Comparison of ENCODE assay signal across 24 mouse cellular contexts in genomic region chr2:80437401-80437800, GRCm38 (mm10). TPM values are rescaled to one million over a fixed set of nuclear protein-coding genes. Genes with fewer than 3 reads are reported as not detected.
A peak's percentile ranks its signal among the peaks of the same experiment; 100 is the strongest.
DNase-seq lines count a peak whose midpoint lies in the region; ATAC-seq lines count a peak whose summit lies in the region.
"Had no signal": no experiment of that assay in that cellular context is flagged by ENCODE, and none has a peak within 500 bp of the region (broad histone marks: within the 10 kb centered on the region; RNA-seq: fewer than 3 reads in every experiment).

No protein-coding gene starts in this region.

- WGBS in forebrain, embryonic 16.5 days = 24% methylated on average over 2 of the region's 2 CpGs
- 30% methylated on average over 2 of the region's 2 CpGs for WGBS in forebrain, embryonic 13.5 days

- ATAC-seq in forebrain, embryonic 16.5 days = 0 out of 2 replicates have a peak, but pooled peaks have one; percentile 19
- ATAC-seq in forebrain, embryonic 13.5 days = no peak
- ATAC-seq: activated CD4-positive, CD25-positive, alpha-beta regulatory T cell, adult 4 months; forebrain, embryonic 15.5 days; hindbrain, embryonic 16.5 days had no signal

- no peak overlapping the region for H3K9ac ChIP-seq in forebrain, embryonic 16.5 days (replicated peaks; ENCODE audit: low read depth, low read length)
- H3K9ac ChIP-seq in forebrain, embryonic 13.5 days = no peak overlapping the region
- H3K9ac ChIP-seq: embryonic facial prominence, embryonic 12.5 days; embryonic facial prominence, embryonic 15.5 days; forebrain, embryonic 15.5 days; heart, embryonic 13.5 days had no signal

- H3K4me2 ChIP-seq in forebrain, embryonic 16.5 days (ENCODE audit: low read length) = no peak overlapping the region
- no peak overlapping the region for H3K4me2 ChIP-seq in forebrain, embryonic 13.5 days
- H3K4me2 ChIP-seq: embryonic facial prominence, embryonic 12.5 days; embryonic facial prominence, embryonic 15.5 days; forebrain, embryonic 15.5 days; heart, embryonic 13.5 days had no signal

- H3K4me3 ChIP-seq in forebrain, embryonic 16.5 days (replicated peaks; ENCODE audit: low read length) = no peak overlapping the region
- no peak overlapping the region for H3K4me3 ChIP-seq in forebrain, embryonic 13.5 days
- H3K4me3 ChIP-seq: embryonic facial prominence, embryonic 12.5 days; embryonic facial prominence, embryonic 15.5 days; forebrain, embryonic 15.5 days; heart, adult 2 months; heart, embryonic 10.5 days; heart, embryonic 13.5 days had no signal

- H3K27me3 ChIP-seq in forebrain, embryonic 16.5 days (replicated peaks; ENCODE audit: control insufficient read depth, insufficient read depth, low read length) = no peaks in the 10 kb centered on the region
- H3K27me3 ChIP-seq in forebrain, embryonic 13.5 days = 0 out of 2 replicates have a peak, but pooled peaks cover 4% of the 10 kb centered on the region
- H3K27me3 ChIP-seq: embryonic facial prominence, embryonic 12.5 days; embryonic facial prominence, embryonic 15.5 days; forebrain, embryonic 15.5 days had no signal

- H3K4me1 ChIP-seq in forebrain, embryonic 16.5 days (replicated peaks; ENCODE audit: control insufficient read depth, insufficient read depth, low read length) = peaks cover 7% of the 10 kb centered on the region; the same call in 1 of the 2 replicates
- peaks cover 23% of the 10 kb centered on the region for H3K4me1 ChIP-seq in forebrain, embryonic 13.5 days
- H3K4me1 ChIP-seq: embryonic facial prominence, embryonic 12.5 days; embryonic facial prominence, embryonic 15.5 days; heart, embryonic 10.5 days; heart, embryonic 13.5 days had no signal

- H3K36me3 ChIP-seq in forebrain, embryonic 16.5 days (ENCODE audit: control insufficient read depth, insufficient read depth) = no peaks in the 10 kb centered on the region
- H3K36me3 ChIP-seq in forebrain, embryonic 13.5 days (ENCODE audit: poor library complexity, severe bottlenecking) = no peaks in the 10 kb centered on the region
- H3K36me3 ChIP-seq: embryonic facial prominence, embryonic 12.5 days; embryonic facial prominence, embryonic 15.5 days; forebrain, embryonic 15.5 days; heart, embryonic 10.5 days; heart, embryonic 13.5 days had no signal

- H3K9me3 ChIP-seq in forebrain, embryonic 16.5 days (ENCODE audit: control insufficient read depth, low read length) = no peaks in the 10 kb centered on the region
- no peaks in the 10 kb centered on the region for H3K9me3 ChIP-seq in forebrain, embryonic 13.5 days (replicated peaks)
- H3K9me3 ChIP-seq: embryonic facial prominence, embryonic 12.5 days; embryonic facial prominence, embryonic 15.5 days; forebrain, embryonic 15.5 days; heart, embryonic 10.5 days; heart, embryonic 13.5 days had no signal

- no peak overlapping the region for H3K27ac ChIP-seq in forebrain, embryonic 16.5 days (ENCODE audit: low read length)
- H3K27ac ChIP-seq in forebrain, embryonic 13.5 days = no peak overlapping the region
- H3K27ac ChIP-seq: embryonic facial prominence, embryonic 12.5 days; embryonic facial prominence, embryonic 15.5 days; forebrain, embryonic 15.5 days; heart, adult 2 months; heart, embryonic 10.5 days; heart, embryonic 13.5 days had no signal

- peak; percentile 76 for DNase-seq in kidney, adult 9 months
- no peak for DNase-seq in kidney, adult 18-20 months
- DNase-seq in retina, postnatal 1 day = peak; percentile 21
- DNase-seq in retina, embryonic 14.5 days (ENCODE audit: low spot score) = no peak
- DNase-seq: adrenal gland, adult 8-10 months; adrenal gland, postnatal 25 days; cerebellum, adult 11 months; cerebellum, adult 2 months; cerebellum, adult 9-11 months; cerebellum, postnatal 25 days; gastrocnemius, postnatal 10 days; gastrocnemius, postnatal 36 days; heart, adult 2 months; heart, postnatal 14 days; heart, postnatal 4 days had no signal

RNA-seq across cellular contexts. Expression of gene Frzb, which starts 10.0 kb away (rescaled TPM):
- 4.2 and 5.2 TPM in 2 replicates for polyA plus RNA-seq in forebrain, embryonic 16.5 days (2015; fragmentation: Nextera tagmentation; extraction: Ambion mirVana)
- 4.0 and 6.9 TPM in 2 replicates for polyA plus RNA-seq in forebrain, embryonic 13.5 days (2015; fragmentation: Nextera tagmentation; extraction: Ambion mirVana)
- polyA plus RNA-seq: activated CD4-positive, CD25-positive, alpha-beta regulatory T cell, adult 4 months had no signal

Comparison
In these comparisons a context has a peak if more than half of its experiments do, and no peak if none do; other contexts are left out.
1. DNase-seq: peak in kidney, adult 9 months (single experiment) and retina, postnatal 1 day (single experiment); none in kidney, adult 18-20 months (single experiment) and retina, embryonic 14.5 days (single experiment).